Mouse (Mus musculus): ENCODE results near the gene Pithd1. TPM values are rescaled to one million over a fixed set of nuclear protein-coding genes. Genes with fewer than 3 reads are reported as not detected.

Gene Pithd1
- polyA plus RNA-seq, 1 experiment from 2014 or later = 61.5 TPM

- Histone ChIP-seq H3K4me3 (ENCODE audit: low read depth, low read length) (no peak overlapping the region), H3K9ac (no peak overlapping the region), H3K4me2 (no peak overlapping the region), H3K4me1 (ENCODE audit: insufficient read depth) (no peaks in the 10 kb centered on the region), H3K9me3 (ENCODE audit: low read depth, low read length) (no peaks in the 10 kb centered on the region), H3K27me3 (ENCODE audit: insufficient read depth, low read length) (no peaks in the 10 kb centered on the region), H3K36me3 (ENCODE audit: insufficient read depth) (peaks cover 82% of the 10 kb centered on the region), H3K27ac (ENCODE audit: low read depth) (no peak overlapping the region)
- DNase-seq (no peak), ATAC-seq (ENCODE audit: insufficient read depth) (no peak)
- TF ChIP-seq CTCF (IDR thresholded peaks at IDR 0.05; ENCODE audit: low read depth) = no peak
- WGBS = 84% methylated on average over 4 of the region's 4 CpGs
Observed at GRCm38 (mm10) chr4:136010586-136010985, 23.5 kb upstream of the Pithd1 start.

GRCm38 (mm10) chr4:136008782-136009447 is 21.9 kb upstream of the Pithd1 start:
- ATAC-seq (ENCODE audit: insufficient read depth) = no peak
- no peaks in the 10 kb centered on the region for H3K9me3 ChIP-seq (ENCODE audit: low read depth, low read length)
- no peaks in the 10 kb centered on the region for H3K4me1 ChIP-seq (ENCODE audit: insufficient read depth)

DNA sequence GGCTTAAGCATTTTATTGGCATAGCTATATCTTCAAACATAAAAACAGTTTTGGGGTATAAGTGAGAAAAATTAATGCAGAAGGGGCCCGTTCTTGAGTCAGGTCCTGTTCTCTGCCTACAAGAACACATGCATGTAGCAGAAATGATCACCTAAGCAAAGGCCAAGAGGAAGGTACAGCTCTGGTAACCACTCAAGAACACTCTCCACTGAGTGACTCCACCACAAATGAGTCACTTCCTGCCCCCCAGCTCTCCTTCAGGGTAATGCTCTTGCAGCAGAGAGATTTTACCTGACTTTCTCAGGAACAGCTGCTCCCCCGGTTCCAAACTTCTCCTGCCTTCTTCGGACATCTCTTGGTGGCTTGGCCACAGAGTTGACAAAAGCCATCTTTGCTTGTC is 19.8 kb upstream of the Pithd1 start:
- no peak for DNase-seq
- ATAC-seq (ENCODE audit: insufficient read depth) = no peak
- Histone ChIP-seq H3K4me3 (ENCODE audit: low read depth, low read length) (no peak overlapping the region), H3K4me2 (no peak overlapping the region), H3K27ac (ENCODE audit: low read depth) (no peak overlapping the region), H3K27me3 (ENCODE audit: insufficient read depth, low read length) (no peaks in the 10 kb centered on the region), H3K9me3 (ENCODE audit: low read depth, low read length) (no peaks in the 10 kb centered on the region), H3K4me1 (ENCODE audit: insufficient read depth) (no peaks in the 10 kb centered on the region), H3K36me3 (ENCODE audit: insufficient read depth) (peaks cover 90% of the 10 kb centered on the region), H3K9ac (no peak overlapping the region)
- 74% methylated on average over 3 of the region's 3 CpGs for WGBS
- no peak for TF ChIP-seq CTCF (IDR thresholded peaks at IDR 0.05; ENCODE audit: low read depth)

More at GRCm38 (mm10) chr4:136008782-136009447, 21.9 kb upstream of the Pithd1 start:
- no peaks in the 10 kb centered on the region for H3K27me3 ChIP-seq (ENCODE audit: insufficient read depth, low read length)
- no peak overlapping the region for H3K27ac ChIP-seq (ENCODE audit: low read depth)
- no peak overlapping the region for H3K9ac ChIP-seq
- no peak for TF ChIP-seq CTCF (IDR thresholded peaks at IDR 0.05; ENCODE audit: low read depth)
- no peak overlapping the region for H3K4me3 ChIP-seq (ENCODE audit: low read depth, low read length)
- H3K36me3 ChIP-seq (ENCODE audit: insufficient read depth) = peaks cover 91% of the 10 kb centered on the region
- DNase-seq = no peak
- H3K4me2 ChIP-seq = no peak overlapping the region
- 79% methylated on average over 8 of the region's 8 CpGs for WGBS

GRCm38 (mm10) chr4:136004921-136005320 is 17.9 kb upstream of the Pithd1 start:
- TF ChIP-seq CTCF (IDR thresholded peaks at IDR 0.05; ENCODE audit: low read depth) = no peak
- Histone ChIP-seq H3K27ac (ENCODE audit: low read depth) (no peak overlapping the region), H3K9ac (no peak overlapping the region)

GRCm38 (mm10) chr4:136004107-136004675 is 17.1 kb upstream of the Pithd1 start:
- TF ChIP-seq CTCF (IDR thresholded peaks at IDR 0.05; ENCODE audit: low read depth) = no peak
- Histone ChIP-seq H3K27ac (ENCODE audit: low read depth) (no peak overlapping the region), H3K36me3 (ENCODE audit: insufficient read depth) (peaks cover 67% of the 10 kb centered on the region), H3K9me3 (ENCODE audit: low read depth, low read length) (no peaks in the 10 kb centered on the region), H3K27me3 (ENCODE audit: insufficient read depth, low read length) (no peaks in the 10 kb centered on the region), H3K4me3 (ENCODE audit: low read depth, low read length) (no peak overlapping the region), H3K4me2 (no peak overlapping the region), H3K4me1 (ENCODE audit: insufficient read depth) (no peaks in the 10 kb centered on the region), H3K9ac (no peak overlapping the region)
- 87% methylated on average over 5 of the region's 5 CpGs for WGBS
- ATAC-seq (ENCODE audit: insufficient read depth) (no peak), DNase-seq (no peak)

More at GRCm38 (mm10) chr4:136004921-136005320, 17.9 kb upstream of the Pithd1 start:
- DNase-seq (no peak), ATAC-seq (ENCODE audit: insufficient read depth) (no peak)
- WGBS = 79% methylated on average over 2 of the region's 2 CpGs
- Histone ChIP-seq H3K9me3 (ENCODE audit: low read depth, low read length) (no peaks in the 10 kb centered on the region), H3K36me3 (ENCODE audit: insufficient read depth) (peaks cover 74% of the 10 kb centered on the region), H3K4me3 (ENCODE audit: low read depth, low read length) (no peak overlapping the region), H3K4me1 (ENCODE audit: insufficient read depth) (no peaks in the 10 kb centered on the region), H3K27me3 (ENCODE audit: insufficient read depth, low read length) (no peaks in the 10 kb centered on the region), H3K4me2 (no peak overlapping the region)

GRCm38 (mm10) chr4:135995118-135995517 is 8.1 kb upstream of the Pithd1 start:
- DNase-seq (no peak), ATAC-seq (ENCODE audit: insufficient read depth) (no peak)
- no peaks in the 10 kb centered on the region for H3K27me3 ChIP-seq (ENCODE audit: insufficient read depth, low read length)
- H3K36me3 ChIP-seq (ENCODE audit: insufficient read depth) = no peaks in the 10 kb centered on the region
- no peaks in the 10 kb centered on the region for H3K4me1 ChIP-seq (ENCODE audit: insufficient read depth)
- no peak overlapping the region for H3K27ac ChIP-seq (ENCODE audit: low read depth)
- peaks cover 5% of the 10 kb centered on the region; the same call in 1 of the 2 replicates for H3K9me3 ChIP-seq (ENCODE audit: low read depth, low read length)
- 85% methylated on average over 4 of the region's 4 CpGs for WGBS
- no peak overlapping the region for H3K4me2 ChIP-seq
- no peak overlapping the region for H3K4me3 ChIP-seq (ENCODE audit: low read depth, low read length)
- TF ChIP-seq CTCF (IDR thresholded peaks at IDR 0.05; ENCODE audit: low read depth) = no peak
- H3K9ac ChIP-seq = no peak overlapping the region

DNA sequence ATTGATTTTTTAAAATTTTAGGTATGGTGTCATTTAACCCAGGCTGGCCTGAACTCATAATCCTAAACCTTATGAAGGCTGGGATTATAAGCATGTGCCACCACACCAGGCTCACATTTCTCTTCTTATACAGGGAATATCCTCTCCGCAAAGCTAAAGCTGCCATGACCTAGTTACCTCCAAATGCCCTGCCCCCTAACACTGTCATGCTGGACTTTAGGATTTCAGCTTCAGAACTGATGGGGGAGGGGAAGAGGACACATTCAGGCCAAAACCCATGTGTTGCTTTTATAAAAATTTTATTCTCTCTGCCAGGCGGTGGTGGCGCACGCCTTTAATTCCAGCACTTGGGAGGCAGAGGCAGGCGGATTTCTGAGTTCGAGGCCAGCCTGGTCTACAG is 6.9 kb upstream of the Pithd1 start:
- WGBS = 94% methylated on average over 6 of the region's 6 CpGs
- no peak for TF ChIP-seq CTCF (IDR thresholded peaks at IDR 0.05; ENCODE audit: low read depth)

More for the DNA sequence above, 6.9 kb upstream of the Pithd1 start:
- DNase-seq (no peak), ATAC-seq (ENCODE audit: insufficient read depth) (no peak)
- Histone ChIP-seq H3K36me3 (ENCODE audit: insufficient read depth) (no peaks in the 10 kb centered on the region), H3K9ac (no peak overlapping the region), H3K4me2 (no peak overlapping the region), H3K27me3 (ENCODE audit: insufficient read depth, low read length) (no peaks in the 10 kb centered on the region), H3K4me1 (ENCODE audit: insufficient read depth) (no peaks in the 10 kb centered on the region), H3K4me3 (ENCODE audit: low read depth, low read length) (no peak overlapping the region), H3K27ac (ENCODE audit: low read depth) (no peak overlapping the region), H3K9me3 (ENCODE audit: low read depth, low read length) (peaks cover 5% of the 10 kb centered on the region; the same call in 1 of the 2 replicates)
